Mouse (Mus musculus) ES-Bruce4 (cell line): ENCODE data around the gene Hectd1.

Experiments used
- CTCF ChIP-seq: IDR thresholded peaks from one replicate; pipeline ENCODE4 v1.8.1; 2011; ENCODE audit warnings: low read depth, low read length
- POLR2A ChIP-seq: IDR thresholded peaks from one replicate; pipeline ENCODE4 v1.8.1; 2011; ENCODE audit warnings: low read length; ENCODE audit not compliant: insufficient read depth

- TF ChIP-seq POLR2A = no peak
- TF ChIP-seq CTCF = no peak
Measured at GRCm38 (mm10) chr12:51863116-51864002, 34.0 kb upstream of the Hectd1 start.
